Mouse (Mus musculus) embryonic facial prominence, embryonic 12.5 days (tissue): ENCODE measurements at regions not wholly inside any gene's neighbourhood (a gene's known extent, or its start where the extent isn't known, plus 50 kb on each side); places are given as distances from the start of the nearest gene placed in this dataset.

Experiments
- ATAC-seq: fragments of 200-750 bp; cut with Nextera tagmentation; 2 replicates; pipeline ENCODE4 v1.8.0; 2017; ENCODE audit not compliant: insufficient number of reproducible peaks, insufficient read depth, low FRiP score, low TSS enrichment
- H3K27ac ChIP-seq: fragments of 300-500 bp; sonication (generic); 2 replicates; pipeline ENCODE4 v1.5.1; 2016; ENCODE audit warnings: mild to moderate bottlenecking
- H3K27me3 ChIP-seq: fragments of 300-500 bp; sonication (generic); 2 replicates; pipeline ENCODE4 v1.6.1; 2016; ENCODE audit warnings: mild to moderate bottlenecking, moderate library complexity
- H3K36me3 ChIP-seq: fragments of 300-500 bp; sonication (generic); 2 replicates; pipeline ENCODE4 v1.6.1; 2016; ENCODE audit warnings: mild to moderate bottlenecking
- H3K4me1 ChIP-seq: fragments of 300-500 bp; sonication (generic); 2 replicates; pipeline ENCODE4 v1.6.1; 2016
- H3K4me2 ChIP-seq: fragments of 300-500 bp; sonication (generic); replicated peaks from 2 replicates; pipeline ENCODE4 v1.6.1; 2016; ENCODE audit warnings: mild to moderate bottlenecking, moderate library complexity
- H3K4me3 ChIP-seq: fragments of 300-500 bp; sonication (generic); 2 replicates; pipeline ENCODE4 v1.5.1; 2016; ENCODE audit warnings: mild to moderate bottlenecking
- H3K9ac ChIP-seq: fragments of 300-500 bp; sonication (generic); 2 replicates; pipeline ENCODE4 v1.6.1; 2016; ENCODE audit warnings: mild to moderate bottlenecking, moderate library complexity
- H3K9me3 ChIP-seq: fragments of 300-500 bp; sonication (generic); 2 replicates; pipeline ENCODE4 v1.6.1; 2016; ENCODE audit warnings: mild to moderate bottlenecking, moderate library complexity
- WGBS: fragments of 180-500 bp; shearing (Covaris S2); methylation state at CpG from one replicate; pipeline ENCODE4 v1.1.7; 2016; 5-methylcytosine and 5-hydroxymethylcytosine counted together

DNA sequence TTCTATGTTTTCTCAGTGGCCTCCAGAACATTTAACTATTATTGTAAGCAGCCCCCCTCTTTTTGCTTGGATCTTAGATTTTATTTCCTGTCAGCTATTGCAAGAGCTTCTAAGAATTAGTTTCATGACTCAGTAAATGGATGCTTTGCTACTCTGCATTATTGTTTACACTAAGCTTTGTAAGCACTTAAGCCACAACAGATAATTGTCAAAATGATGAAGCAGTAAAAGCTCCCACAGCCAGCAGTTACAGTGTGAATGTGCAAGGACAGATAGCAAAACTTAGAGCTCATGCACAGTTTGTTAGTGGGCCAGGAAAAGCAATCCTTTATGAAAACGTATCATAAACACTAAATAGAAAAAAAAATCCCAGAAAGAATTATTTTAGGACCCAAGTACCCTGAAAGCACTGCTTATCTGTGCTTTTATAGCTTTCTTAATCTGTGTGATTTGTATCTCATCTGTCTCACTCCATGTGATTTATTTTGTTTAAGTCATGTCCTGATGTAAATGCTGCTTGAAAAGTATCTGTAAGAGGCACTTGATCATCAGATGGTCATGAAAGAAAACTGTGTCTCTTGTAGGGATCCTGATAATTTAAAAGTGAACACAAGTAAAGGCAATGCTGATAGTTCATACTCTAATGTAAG is 584.2 kb upstream of the Nr2f1 start:
- Histone ChIP-seq H3K36me3 (no peaks in the 10 kb centered on the region), H3K9ac (no peak overlapping the region), H3K4me2 (no peak overlapping the region), H3K9me3 (no peaks in the 10 kb centered on the region), H3K27me3 (no peaks in the 10 kb centered on the region), H3K4me3 (no peak overlapping the region), H3K4me1 (no peaks in the 10 kb centered on the region), H3K27ac (no peak overlapping the region)
- 63% methylated on average over 1 of the region's 1 CpGs for WGBS
- ATAC-seq = no peak
